Mouse (Mus musculus): Measurements from ENCODE around the gene Axin2. TPM values are rescaled to one million over a fixed set of nuclear protein-coding genes. Genes with fewer than 3 reads are reported as not detected.

The Axin2 gene
- polyA plus RNA-seq, 1 experiment from 2014 or later, result 11.0 TPM

GRCm38 (mm10) chr11:108981012-108981411 is 60.9 kb downstream of the Axin2 start:
- H3K9me3 ChIP-seq (ENCODE audit: low read length), result no peaks in the 10 kb centered on the region
- no peak overlapping the region for H3K9ac ChIP-seq (replicated peaks; ENCODE audit: low read depth)
- no peaks in the 10 kb centered on the region for H3K27me3 ChIP-seq (replicated peaks; ENCODE audit: insufficient read depth, low read length)
- ATAC-seq (peak; percentile 25; the same call in 1 of the 2 replicates), DNase-seq (ENCODE audit: low spot score) (peak; percentile 31)
- no peaks in the 10 kb centered on the region for H3K36me3 ChIP-seq (ENCODE audit: insufficient read depth, low read length)
- peak overlapping the region; percentile 82 for H3K27ac ChIP-seq (ENCODE audit: low read length)
- H3K4me2 ChIP-seq (replicated peaks; ENCODE audit: low read depth, low read length), result no peak overlapping the region
- TF ChIP-seq CTCF (IDR thresholded peaks at IDR 0.05) (no peak), EP300 (IDR thresholded peaks at IDR 0.05) (no peak)
- 62% methylated on average over 8 of the region's 8 CpGs for WGBS
- H3K4me3 ChIP-seq (ENCODE audit: low read depth, low read length), result no peak overlapping the region
- H3K4me1 ChIP-seq (ENCODE audit: insufficient read depth, low read depth, low read length), result peaks cover 11% of the 10 kb centered on the region

GRCm38 (mm10) chr11:108983409-108984064 is 63.4 kb downstream of the Axin2 start:
- Histone ChIP-seq H3K36me3 (ENCODE audit: insufficient read depth, low read length) (no peaks in the 10 kb centered on the region), H3K4me1 (ENCODE audit: insufficient read depth, low read depth, low read length) (peaks cover 11% of the 10 kb centered on the region), H3K4me3 (ENCODE audit: low read depth, low read length) (no peak overlapping the region), H3K27me3 (replicated peaks; ENCODE audit: insufficient read depth, low read length) (no peaks in the 10 kb centered on the region), H3K9ac (replicated peaks; ENCODE audit: low read depth) (no peak overlapping the region), H3K9me3 (ENCODE audit: low read length) (no peaks in the 10 kb centered on the region), H3K4me2 (replicated peaks; ENCODE audit: low read depth, low read length) (no peak overlapping the region), H3K27ac (ENCODE audit: low read length) (no peak overlapping the region)
- no peak for ATAC-seq
- no peak for TF ChIP-seq EP300 (IDR thresholded peaks at IDR 0.05)
- TF ChIP-seq CTCF (IDR thresholded peaks at IDR 0.05), result no peak
- 81% methylated on average over 7 of the region's 7 CpGs for WGBS
- no peak for DNase-seq (ENCODE audit: low spot score)

GRCm38 (mm10) chr11:108984711-108985419 is 64.7 kb downstream of the Axin2 start:
- no peaks in the 10 kb centered on the region for H3K9me3 ChIP-seq (ENCODE audit: low read length)
- no peaks in the 10 kb centered on the region for H3K27me3 ChIP-seq (replicated peaks; ENCODE audit: insufficient read depth, low read length)
- 41% methylated on average over 5 of the region's 5 CpGs for WGBS
- peak; percentile 85 for DNase-seq (ENCODE audit: low spot score)
- no peak overlapping the region for H3K4me3 ChIP-seq (ENCODE audit: low read depth, low read length)
- TF ChIP-seq CTCF (IDR thresholded peaks at IDR 0.05) (no peak), EP300 (IDR thresholded peaks at IDR 0.05) (peak; percentile 92)
- ATAC-seq, result peak; percentile 63
- peaks cover 10% of the 10 kb centered on the region for H3K4me1 ChIP-seq (ENCODE audit: insufficient read depth, low read depth, low read length)
- H3K4me2 ChIP-seq (replicated peaks; ENCODE audit: low read depth, low read length), result no peak overlapping the region
- 0 out of 2 replicates have a peak overlapping the region, but pooled peaks have one; percentile 43 for H3K27ac ChIP-seq (ENCODE audit: low read length)
- H3K36me3 ChIP-seq (ENCODE audit: insufficient read depth, low read length), result no peaks in the 10 kb centered on the region
- no peak overlapping the region for H3K9ac ChIP-seq (replicated peaks; ENCODE audit: low read depth)

- Histone ChIP-seq H3K4me1 (ENCODE audit: insufficient read depth, low read depth, low read length) (peaks cover 6% of the 10 kb centered on the region), H3K27ac (ENCODE audit: low read length) (no peak overlapping the region), H3K27me3 (replicated peaks; ENCODE audit: insufficient read depth, low read length) (no peaks in the 10 kb centered on the region), H3K4me3 (ENCODE audit: low read depth, low read length) (no peak overlapping the region), H3K9me3 (ENCODE audit: low read length) (no peaks in the 10 kb centered on the region), H3K9ac (replicated peaks; ENCODE audit: low read depth) (no peak overlapping the region), H3K36me3 (ENCODE audit: insufficient read depth, low read length) (no peaks in the 10 kb centered on the region), H3K4me2 (replicated peaks; ENCODE audit: low read depth, low read length) (no peak overlapping the region)
- DNase-seq (ENCODE audit: low spot score) (no peak), ATAC-seq (no peak)
- 50% methylated on average over 7 of the region's 7 CpGs for WGBS
- TF ChIP-seq EP300 (IDR thresholded peaks at IDR 0.05) (no peak), CTCF (IDR thresholded peaks at IDR 0.05) (no peak)
Measured at GRCm38 (mm10) chr11:108985836-108986235, 65.7 kb downstream of the Axin2 start.

- Histone ChIP-seq H3K4me3 (ENCODE audit: low read depth, low read length) (no peak overlapping the region), H3K36me3 (ENCODE audit: insufficient read depth, low read length) (no peaks in the 10 kb centered on the region), H3K9me3 (ENCODE audit: low read length) (no peaks in the 10 kb centered on the region), H3K4me1 (ENCODE audit: insufficient read depth, low read depth, low read length) (no peaks in the 10 kb centered on the region; the same call in 1 of the 2 replicates), H3K27me3 (replicated peaks; ENCODE audit: insufficient read depth, low read length) (no peaks in the 10 kb centered on the region), H3K4me2 (replicated peaks; ENCODE audit: low read depth, low read length) (no peak overlapping the region), H3K27ac (ENCODE audit: low read length) (no peak overlapping the region), H3K9ac (replicated peaks; ENCODE audit: low read depth) (no peak overlapping the region)
- 70% methylated on average over 3 of the region's 3 CpGs for whole genome bisulfite sequencing
- TF ChIP-seq EP300 (IDR thresholded peaks at IDR 0.05), result no peak
- TF ChIP-seq CTCF (IDR thresholded peaks at IDR 0.05), result no peak
- no peak for ATAC-seq
- no peak for DNase-seq (ENCODE audit: low spot score)
Measured at GRCm38 (mm10) chr11:108987226-108987625, 67.1 kb downstream of the Axin2 start.

- no peaks in the 10 kb centered on the region; the same call in 1 of the 2 replicates for H3K4me1 ChIP-seq (ENCODE audit: insufficient read depth, low read depth, low read length)
- H3K36me3 ChIP-seq (ENCODE audit: insufficient read depth, low read length), result no peaks in the 10 kb centered on the region
- no peaks in the 10 kb centered on the region for H3K27me3 ChIP-seq (replicated peaks; ENCODE audit: insufficient read depth, low read length)
- ATAC-seq (no peak), DNase-seq (ENCODE audit: low spot score) (no peak)
- H3K9ac ChIP-seq (replicated peaks; ENCODE audit: low read depth), result no peak overlapping the region
- no peak overlapping the region for H3K4me2 ChIP-seq (replicated peaks; ENCODE audit: low read depth, low read length)
- H3K9me3 ChIP-seq (ENCODE audit: low read length), result no peaks in the 10 kb centered on the region
- no peak overlapping the region for H3K4me3 ChIP-seq (ENCODE audit: low read depth, low read length)
- TF ChIP-seq EP300 (IDR thresholded peaks at IDR 0.05), result no peak
- TF ChIP-seq CTCF (IDR thresholded peaks at IDR 0.05), result no peak
- H3K27ac ChIP-seq (ENCODE audit: low read length), result no peak overlapping the region
- WGBS, result 91% methylated on average over 4 of the region's 4 CpGs
Measured at GRCm38 (mm10) chr11:108987705-108988104, 67.6 kb downstream of the Axin2 start.
